Mouse (Mus musculus) embryonic facial prominence, embryonic 15.5 days (tissue): Measurements from ENCODE around the gene Ssr2. TPM values are rescaled to one million over a fixed set of nuclear protein-coding genes. Genes with fewer than 3 reads are reported as not detected.
A peak's percentile ranks its signal among the peaks of the same experiment; 100 is the strongest.

Experiments used
- ATAC-seq: fragments of 200-750 bp; cut with Nextera tagmentation; 2 replicates; pipeline ENCODE4 v1.8.0; 2017; ENCODE audit warnings: low read depth, moderate TSS enrichment; ENCODE audit not compliant: insufficient number of reproducible peaks, low FRiP score, low TSS enrichment
- H3K27ac ChIP-seq: fragments of 300-500 bp; sonication (generic); replicated peaks from 2 replicates; pipeline ENCODE4 v1.5.1; 2015; ENCODE audit warnings: mild to moderate bottlenecking, inconsistent platforms
- H3K27me3 ChIP-seq: fragments of 300-500 bp; sonication (generic); 2 replicates; pipeline ENCODE4 v1.6.1; 2015; ENCODE audit warnings: inconsistent platforms
- H3K36me3 ChIP-seq: fragments of 300-500 bp; sonication (generic); 2 replicates; pipeline ENCODE4 v1.6.1; 2015; ENCODE audit warnings: mild to moderate bottlenecking, inconsistent platforms
- H3K4me1 ChIP-seq: fragments of 300-500 bp; sonication (generic); 2 replicates; pipeline ENCODE4 v1.6.1; 2015; ENCODE audit warnings: inconsistent platforms
- H3K4me2 ChIP-seq: fragments of 300-500 bp; sonication (generic); replicated peaks from 2 replicates; pipeline ENCODE4 v1.6.1; 2015; ENCODE audit warnings: mild to moderate bottlenecking, inconsistent platforms
- H3K4me3 ChIP-seq: fragments of 300-500 bp; sonication (generic); replicated peaks from 2 replicates; pipeline ENCODE4 v1.5.1; 2015; ENCODE audit warnings: mild to moderate bottlenecking, inconsistent platforms
- H3K9ac ChIP-seq: fragments of 300-500 bp; sonication (generic); 2 replicates; pipeline ENCODE4 v1.6.1; 2015; ENCODE audit warnings: inconsistent platforms
- H3K9me3 ChIP-seq: fragments of 300-500 bp; sonication (generic); replicated peaks from 2 replicates; pipeline ENCODE4 v1.6.1; 2016; ENCODE audit warnings: inconsistent platforms
- WGBS: fragments of 180-500 bp; shearing (Covaris S2); methylation state at CpG from one replicate; pipeline ENCODE4 v1.1.7; 2015; 5-methylcytosine and 5-hydroxymethylcytosine counted together
- polyA plus RNA-seq: library from polyadenylated mRNA; unstranded; fragments of >200 nt; fragmentation: Nextera tagmentation; extraction: Ambion mirVana; gene quantifications from 2 replicates; pipeline ENCODE4 v1.2.1, GENCODE M21; 2015

The Ssr2 gene
- polyA plus RNA-seq, 1 experiment from 2014 or later, result 339 TPM

DNA sequence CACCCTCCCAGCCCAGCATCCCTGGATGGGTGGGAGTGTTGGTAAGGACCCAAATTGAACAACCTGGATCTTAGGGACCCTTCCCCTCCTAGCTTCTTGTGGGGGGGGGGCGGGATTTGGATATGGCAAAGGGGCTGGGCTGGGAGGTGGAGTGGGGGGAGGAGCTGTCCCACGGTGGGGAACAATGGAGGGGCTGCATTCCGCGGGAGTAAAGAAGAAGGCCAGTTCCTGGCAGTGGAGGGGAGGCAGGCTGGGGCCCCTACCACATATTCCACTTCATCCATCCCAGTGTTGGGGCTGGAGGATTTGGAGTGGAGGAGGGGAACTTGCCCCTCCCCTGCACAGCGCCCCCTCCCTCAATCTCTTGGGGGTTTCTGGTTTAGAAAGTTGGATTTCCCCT, 42.0 kb upstream of the Ssr2 start:
- Histone ChIP-seq H3K4me2 (peak overlapping the region; percentile 73), H3K36me3 (peaks cover 28% of the 10 kb centered on the region), H3K27me3 (no peaks in the 10 kb centered on the region), H3K4me3 (peak overlapping the region; percentile 86), H3K9ac (peak overlapping the region; percentile 93), H3K9me3 (no peaks in the 10 kb centered on the region), H3K4me1 (peaks cover 74% of the 10 kb centered on the region), H3K27ac (peak overlapping the region; percentile 99)
- ATAC-seq, result no peak
- WGBS, result 0% methylated on average over 4 of the region's 5 CpGs

DNA sequence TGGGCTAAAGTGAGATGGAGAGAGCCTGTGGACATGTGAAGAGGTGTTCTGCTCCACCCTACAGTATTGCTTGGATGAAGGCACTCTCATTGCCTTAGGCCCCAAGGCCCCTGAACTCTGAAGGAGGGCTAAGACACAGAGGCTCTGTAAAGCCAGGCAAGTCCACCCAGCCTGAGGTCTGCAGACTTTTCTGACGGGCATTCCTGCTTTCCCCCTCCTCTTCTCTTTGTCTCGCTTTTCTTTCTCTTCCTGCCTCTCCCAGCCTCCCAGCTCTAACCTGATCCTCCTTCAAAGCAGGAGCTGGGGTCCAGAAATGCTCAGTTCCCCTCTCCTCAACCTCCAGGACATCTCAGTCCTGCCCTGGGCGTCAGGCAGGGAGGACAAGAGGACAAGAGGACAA, 40.7 kb upstream of the Ssr2 start:
- Histone ChIP-seq H3K27me3 (no peaks in the 10 kb centered on the region), H3K36me3 (peaks cover 32% of the 10 kb centered on the region), H3K4me1 (peaks cover 69% of the 10 kb centered on the region), H3K9ac (0 out of 2 replicates have a peak overlapping the region, but pooled peaks have one; percentile 93), H3K4me3 (peak overlapping the region; percentile 86), H3K9me3 (no peaks in the 10 kb centered on the region), H3K4me2 (peak overlapping the region; percentile 73), H3K27ac (0 out of 2 replicates have a peak overlapping the region, but pooled peaks have one; percentile 99)
- WGBS, result 13% methylated on average over 3 of the region's 3 CpGs
- no peak for ATAC-seq

DNA sequence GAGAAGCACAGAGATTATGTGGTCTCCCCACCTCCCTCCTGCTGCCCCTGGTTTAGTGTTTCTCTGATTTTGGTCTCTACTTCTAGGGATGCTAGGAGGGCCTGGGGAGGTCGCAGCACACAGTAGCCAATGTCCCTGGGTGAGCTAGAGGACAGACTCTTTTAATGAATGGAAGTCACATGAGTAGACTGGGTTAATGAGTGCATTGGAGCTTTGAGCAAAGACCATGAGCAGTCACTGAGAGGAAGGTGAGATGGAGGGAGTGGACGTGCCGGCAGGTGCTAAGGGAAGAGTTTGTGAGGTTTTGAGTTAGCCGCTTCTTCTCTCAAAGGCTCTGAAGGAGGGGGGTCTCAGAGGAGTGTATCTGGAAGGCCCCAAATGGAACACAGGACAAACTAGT, 40.1 kb upstream of the Ssr2 start:
- Histone ChIP-seq H3K9ac (0 out of 2 replicates have a peak overlapping the region, but pooled peaks have one; percentile 4), H3K36me3 (peaks cover 38% of the 10 kb centered on the region)

GRCm38 (mm10) chr3:88536103-88536930, 39.4 kb upstream of the Ssr2 start:
- Histone ChIP-seq H3K9me3 (no peaks in the 10 kb centered on the region), H3K4me2 (peak overlapping the region; percentile 73), H3K36me3 (peaks cover 42% of the 10 kb centered on the region), H3K4me3 (peak overlapping the region; percentile 86), H3K4me1 (peaks cover 72% of the 10 kb centered on the region), H3K27ac (peak overlapping the region; percentile 55), H3K27me3 (no peaks in the 10 kb centered on the region), H3K9ac (peak overlapping the region; percentile 26; the same call in 1 of the 2 replicates)
- 5% methylated on average over 63 of the region's 64 CpGs for WGBS
- 0 out of 2 replicates have a peak, but pooled peaks have one; percentile 1 for ATAC-seq

More for the DNA sequence above, 40.1 kb upstream of the Ssr2 start:
- WGBS, result 30% methylated on average over 4 of the region's 4 CpGs
- H3K27ac ChIP-seq, result 0 out of 2 replicates have a peak overlapping the region, but pooled peaks have one; percentile 99
- no peaks in the 10 kb centered on the region for H3K9me3 ChIP-seq
- peak overlapping the region; percentile 86 for H3K4me3 ChIP-seq
- H3K4me1 ChIP-seq, result peaks cover 69% of the 10 kb centered on the region
- ATAC-seq, result no peak
- no peaks in the 10 kb centered on the region for H3K27me3 ChIP-seq
- peak overlapping the region; percentile 73 for H3K4me2 ChIP-seq

DNA sequence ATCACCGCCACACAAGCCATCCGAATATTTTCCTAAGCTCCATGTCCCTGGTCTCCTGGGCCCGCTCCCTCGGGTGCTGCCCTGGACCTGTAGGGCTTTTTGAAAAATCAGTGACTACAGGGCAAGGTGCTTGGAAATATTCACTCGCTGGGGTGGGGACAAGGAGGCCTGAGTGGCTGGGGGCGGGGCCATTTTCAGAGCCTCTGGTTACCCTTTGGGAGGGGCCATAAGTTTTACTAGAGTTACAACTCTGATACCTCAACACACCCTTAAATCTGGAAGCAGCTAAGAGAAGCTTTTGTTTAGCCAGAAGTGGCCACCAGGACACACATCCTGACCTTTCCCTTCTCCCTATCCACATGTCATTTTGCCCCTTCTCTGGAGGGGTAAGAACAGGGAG, 38.5 kb upstream of the Ssr2 start:
- WGBS, result 55% methylated on average over 6 of the region's 6 CpGs
- peak overlapping the region; percentile 55 for H3K27ac ChIP-seq
- peaks cover 80% of the 10 kb centered on the region for H3K4me1 ChIP-seq
- H3K9ac ChIP-seq, result 0 out of 2 replicates have a peak overlapping the region, but pooled peaks have one; percentile 4
- peak overlapping the region; percentile 86 for H3K4me3 ChIP-seq
- H3K27me3 ChIP-seq, result no peaks in the 10 kb centered on the region
- H3K36me3 ChIP-seq, result peaks cover 42% of the 10 kb centered on the region
- peak overlapping the region; percentile 73 for H3K4me2 ChIP-seq
- no peak for ATAC-seq
- H3K9me3 ChIP-seq, result no peaks in the 10 kb centered on the region

DNA sequence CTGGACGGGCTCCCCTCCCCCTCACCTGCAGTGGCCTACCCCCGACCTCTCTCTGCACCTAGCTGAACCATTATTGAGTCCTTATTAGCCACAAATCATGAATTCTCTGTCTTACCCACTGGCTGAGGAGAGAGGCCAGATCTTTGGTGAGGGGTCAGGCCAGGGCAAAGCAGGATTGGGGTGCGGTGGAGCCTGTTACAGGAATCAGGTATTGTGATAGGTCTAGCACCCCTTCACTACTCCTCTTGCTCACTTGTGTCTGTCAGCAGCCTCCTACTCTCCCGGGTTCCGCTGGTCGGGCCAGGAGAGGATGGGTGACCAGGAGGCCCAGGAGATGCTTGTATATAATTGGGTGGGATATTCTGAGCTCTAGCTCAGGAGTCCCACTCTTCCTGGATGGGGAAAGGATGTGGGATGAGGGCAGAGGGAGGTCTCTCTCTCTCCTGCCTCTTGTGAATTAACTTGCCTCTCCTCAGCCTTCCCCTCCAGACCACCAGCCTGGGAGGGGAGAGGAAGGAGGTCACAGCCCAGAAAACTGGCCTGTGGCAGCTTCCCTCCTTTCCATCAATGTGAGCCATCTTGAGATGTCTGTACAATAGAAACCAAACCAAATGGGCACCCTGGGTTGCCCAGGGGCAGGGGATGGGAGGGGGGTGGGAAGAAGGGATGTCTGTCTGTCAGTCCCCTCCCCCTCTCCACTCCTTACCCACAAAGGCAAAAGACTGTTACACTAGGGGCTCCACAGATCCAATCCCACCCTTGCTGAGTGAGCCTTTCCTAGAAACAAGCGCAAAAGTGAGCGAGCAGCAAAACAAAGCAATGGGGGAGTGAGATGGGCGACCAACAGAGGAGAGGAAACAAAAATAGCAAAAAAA, 37.2 kb upstream of the Ssr2 start:
- Histone ChIP-seq H3K9ac (no peak overlapping the region), H3K4me2 (no peak overlapping the region), H3K4me3 (no peak overlapping the region), H3K9me3 (no peaks in the 10 kb centered on the region), H3K36me3 (peaks cover 45% of the 10 kb centered on the region), H3K27ac (peak overlapping the region; percentile 39; the same call in 1 of the 2 replicates), H3K4me1 (peaks cover 78% of the 10 kb centered on the region), H3K27me3 (no peaks in the 10 kb centered on the region)
- 35% methylated on average over 9 of the region's 9 CpGs for WGBS
- ATAC-seq, result no peak

GRCm38 (mm10) chr3:88539397-88539796, 36.3 kb upstream of the Ssr2 start:
- ATAC-seq, result no peak
- H3K4me2 ChIP-seq, result no peak overlapping the region
- no peak overlapping the region for H3K4me3 ChIP-seq
- H3K4me1 ChIP-seq, result peaks cover 69% of the 10 kb centered on the region
- H3K27me3 ChIP-seq, result no peaks in the 10 kb centered on the region
- 9% methylated on average over 3 of the region's 3 CpGs for WGBS
- H3K27ac ChIP-seq, result peak overlapping the region; percentile 44
- H3K36me3 ChIP-seq, result peaks cover 45% of the 10 kb centered on the region
- H3K9ac ChIP-seq, result no peak overlapping the region
- H3K9me3 ChIP-seq, result no peaks in the 10 kb centered on the region

- H3K9ac ChIP-seq, result no peak overlapping the region
- H3K27ac ChIP-seq, result peak overlapping the region; percentile 65
- H3K4me3 ChIP-seq, result no peak overlapping the region
- 55% methylated on average over 5 of the region's 5 CpGs for WGBS
- no peak overlapping the region for H3K4me2 ChIP-seq
- no peaks in the 10 kb centered on the region for H3K27me3 ChIP-seq
- no peaks in the 10 kb centered on the region for H3K9me3 ChIP-seq
- ATAC-seq, result no peak
- H3K4me1 ChIP-seq, result peaks cover 65% of the 10 kb centered on the region
- H3K36me3 ChIP-seq, result peaks cover 45% of the 10 kb centered on the region
These were observed 35.6 kb upstream of the Ssr2 start for GRCm38 (mm10) chr3:88540085-88540484.

DNA sequence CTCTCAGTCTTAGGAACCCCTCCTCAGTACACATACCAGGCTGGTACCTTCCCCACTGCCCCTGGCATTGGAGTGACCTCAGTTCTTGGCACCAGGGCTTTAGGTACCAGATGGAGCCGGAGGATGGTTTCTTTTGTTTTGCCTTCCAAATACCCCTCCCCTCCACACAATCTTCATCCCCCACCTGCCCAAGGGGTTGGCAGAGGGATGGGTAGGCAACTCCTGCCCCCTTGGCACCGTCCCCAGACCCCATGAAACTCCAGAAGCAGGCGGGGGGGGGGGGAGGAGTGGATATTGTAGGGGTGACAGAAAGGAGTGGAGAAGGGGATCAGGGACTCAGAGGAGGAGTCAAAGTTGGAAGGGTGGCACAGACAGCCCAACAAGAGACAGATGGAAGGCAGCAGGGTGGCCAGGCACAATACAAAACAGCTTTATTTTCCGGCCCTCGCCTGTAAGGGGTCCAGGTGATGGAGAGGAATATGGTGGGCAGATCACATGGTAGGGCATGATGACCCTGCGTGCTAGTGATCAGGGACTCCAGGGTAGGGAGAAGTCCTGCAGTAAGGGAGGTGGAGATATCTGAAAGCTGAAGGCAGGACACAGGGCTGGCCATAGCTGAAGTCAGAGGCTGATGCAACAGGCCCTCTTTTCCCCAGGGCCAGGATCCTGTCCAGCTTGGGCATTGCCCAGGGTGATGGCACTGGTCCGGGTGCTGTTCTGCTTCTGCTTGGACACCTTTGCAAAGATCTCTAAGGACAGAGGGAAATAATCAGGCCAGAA, 33.9 kb upstream of the Ssr2 start:
- H3K27me3 ChIP-seq, result no peaks in the 10 kb centered on the region
- no peak overlapping the region for H3K9ac ChIP-seq
- H3K27ac ChIP-seq, result peak overlapping the region; percentile 12; the same call in 1 of the 2 replicates
- no peak overlapping the region for H3K4me2 ChIP-seq
- 57% methylated on average over 7 of the region's 7 CpGs for WGBS
- H3K4me1 ChIP-seq, result peaks cover 53% of the 10 kb centered on the region
- ATAC-seq, result no peak
- H3K36me3 ChIP-seq, result peaks cover 36% of the 10 kb centered on the region
- H3K9me3 ChIP-seq, result no peaks in the 10 kb centered on the region
- no peak overlapping the region for H3K4me3 ChIP-seq

GRCm38 (mm10) chr3:88542486-88542885, 33.2 kb upstream of the Ssr2 start:
- Histone ChIP-seq H3K9me3 (no peaks in the 10 kb centered on the region), H3K4me3 (no peak overlapping the region), H3K36me3 (peaks cover 29% of the 10 kb centered on the region), H3K27me3 (no peaks in the 10 kb centered on the region), H3K27ac (peak overlapping the region; percentile 5; the same call in 1 of the 2 replicates), H3K9ac (no peak overlapping the region), H3K4me1 (peaks cover 46% of the 10 kb centered on the region), H3K4me2 (no peak overlapping the region)
- WGBS, result 44% methylated on average over 4 of the region's 4 CpGs
- ATAC-seq, result no peak
